Mouse (Mus musculus) neutrophil, adult 65 days (primary cell): ENCODE results near the gene Inhba. TPM values are rescaled to one million over a fixed set of nuclear protein-coding genes. Genes with fewer than 3 reads are reported as not detected.

ENCODE experiments used
- total RNA-seq: library from RNA; stranded (reverse); gene quantifications from 2 replicates; pipeline ENCODE4 v1.2.4, GENCODE M21; 2023

Gene Inhba
- total RNA-seq: 34.5 and 34.8 TPM in 2 replicates

DNA sequence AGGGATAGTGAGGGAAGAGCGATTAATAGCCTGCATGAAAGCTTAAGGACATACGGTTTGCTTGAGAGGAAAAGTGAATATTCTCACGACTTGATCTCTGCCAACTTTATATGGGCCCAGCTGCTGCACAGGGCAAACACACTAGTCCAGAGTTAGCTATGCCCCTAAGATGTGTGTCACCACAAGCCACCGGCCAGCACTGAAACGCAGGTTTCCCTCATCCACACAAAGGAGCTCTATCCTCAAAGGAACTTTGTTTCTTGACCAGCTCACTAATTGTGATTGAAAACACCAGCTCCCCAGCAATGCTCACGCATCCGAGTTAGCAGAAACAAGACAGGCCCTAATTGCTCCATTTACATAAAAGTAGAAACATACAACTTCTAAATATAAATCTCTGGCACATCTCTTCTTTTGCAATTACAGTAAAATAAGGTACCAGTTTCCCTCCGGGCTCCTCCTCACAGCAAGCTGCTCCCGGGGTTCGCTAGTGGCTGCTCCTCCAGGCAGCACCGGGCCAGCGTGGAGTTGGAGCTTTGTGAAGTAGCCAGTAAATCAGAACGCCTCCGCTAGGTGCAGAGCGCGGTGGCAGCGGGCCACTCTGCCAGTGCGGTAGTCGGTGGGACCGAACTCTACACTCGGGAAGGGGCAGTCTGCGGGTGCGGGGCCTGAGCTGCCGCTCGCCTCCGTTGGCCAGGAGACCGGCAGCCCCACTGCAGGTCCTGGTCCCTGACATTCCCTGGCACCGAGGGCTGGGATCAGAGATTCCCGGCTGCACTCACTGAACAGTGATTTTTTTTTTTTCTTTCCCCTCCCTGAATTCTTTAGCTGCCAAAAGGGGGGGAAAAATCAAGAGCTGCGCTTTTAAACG, at the start of gene Inhba:
Gene Inhba, plus strand, starts transcription at position 480 of the 871 bp plus-strand sequence.

